In the genomic region with DNA sequence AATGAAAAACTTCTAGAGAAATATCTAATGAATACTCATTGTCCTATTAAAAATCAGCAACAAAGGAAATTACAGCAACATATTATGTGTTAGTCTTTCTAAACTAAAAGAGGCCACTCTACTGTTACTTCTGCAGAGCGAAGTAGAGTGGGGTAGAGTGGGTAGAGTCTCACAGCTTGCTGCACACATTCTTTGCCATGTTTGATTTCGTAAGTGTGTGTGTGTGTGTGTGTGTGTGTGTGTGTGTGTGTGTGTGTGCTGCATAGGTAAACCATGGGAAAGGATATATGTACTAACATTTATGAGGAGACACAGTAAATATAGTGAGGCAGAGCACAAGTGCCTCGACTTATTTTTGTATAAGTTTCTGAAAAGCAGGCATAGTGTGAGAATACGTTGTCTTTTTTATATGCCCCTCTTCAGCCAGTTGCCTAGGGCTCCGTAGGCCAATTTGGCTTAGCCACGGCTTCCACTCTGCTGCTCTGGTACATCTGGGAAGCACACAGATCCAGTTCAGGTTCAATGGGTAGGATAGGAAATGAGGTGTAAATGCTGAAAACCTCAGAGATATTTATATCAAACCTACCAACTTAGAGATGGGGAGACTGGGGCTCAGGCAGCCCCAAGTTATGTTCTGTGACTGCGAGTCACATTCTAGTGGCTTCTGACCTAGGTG, we compare ENCODE assay signal across 28 mouse cellular contexts. TPM values are rescaled to one million over a fixed set of nuclear protein-coding genes. Genes with fewer than 3 reads are reported as not detected.
DNase-seq lines count a peak whose midpoint lies in the region; ATAC-seq and TF ChIP-seq lines count a peak whose summit lies in the region.
"Had no signal": no experiment of that assay in that cellular context is flagged by ENCODE, and none has a peak within 500 bp of the region (broad histone marks: within the 10 kb centered on the region; RNA-seq: fewer than 3 reads in every experiment).

No protein-coding gene starts in this region.

- no peak overlapping the region for H3K4me3 ChIP-seq in intestine, embryonic 14.5 days (ENCODE audit: low read depth, low read length)
- H3K4me3 ChIP-seq in intestine, postnatal 0 days (ENCODE audit: low read depth, low read length): peak overlapping the region; percentile 49
- H3K4me3 ChIP-seq in liver, embryonic 16.5 days (ENCODE audit: low read depth, low read length): peak overlapping the region; percentile 46
- H3K4me3 ChIP-seq: embryonic facial prominence, embryonic 10.5 days; heart, adult 2 months; hindbrain, embryonic 13.5 days; limb, embryonic 15.5 days; myocyte; neural tube, embryonic 13.5 days had no signal

- WGBS in intestine, embryonic 14.5 days: 78% methylated on average over 7 of the region's 7 CpGs
- 53% methylated on average over 7 of the region's 7 CpGs for WGBS in intestine, postnatal 0 days
- WGBS in liver, embryonic 16.5 days (ENCODE audit: insufficient replicate concordance): 56% methylated on average over 7 of the region's 7 CpGs

- no peaks in the 10 kb centered on the region for H3K27me3 ChIP-seq in intestine, embryonic 14.5 days (replicated peaks; ENCODE audit: control insufficient read depth, insufficient read depth, low read length)
- H3K27me3 ChIP-seq in intestine, postnatal 0 days (replicated peaks; ENCODE audit: control insufficient read depth, insufficient read depth, low read length): no peaks in the 10 kb centered on the region
- no peaks in the 10 kb centered on the region for H3K27me3 ChIP-seq in liver, embryonic 16.5 days (ENCODE audit: control insufficient read depth, insufficient read depth, low read depth, low read length)
- H3K27me3 ChIP-seq: CH12.LX; hindbrain, embryonic 13.5 days; limb, embryonic 15.5 days; neural tube, embryonic 13.5 days had no signal

- no peaks in the 10 kb centered on the region for H3K4me1 ChIP-seq in intestine, embryonic 14.5 days (replicated peaks; ENCODE audit: control insufficient read depth, insufficient read depth, low read length)
- no peaks in the 10 kb centered on the region for H3K4me1 ChIP-seq in intestine, postnatal 0 days (replicated peaks; ENCODE audit: control insufficient read depth, insufficient read depth, low read length)
- H3K4me1 ChIP-seq in liver, embryonic 16.5 days (ENCODE audit: control insufficient read depth, low read depth, low read length): no peaks in the 10 kb centered on the region
- H3K4me1 ChIP-seq: embryonic facial prominence, embryonic 10.5 days; hindbrain, embryonic 13.5 days; limb, embryonic 15.5 days; neural tube, embryonic 13.5 days had no signal

- no peaks in the 10 kb centered on the region for H3K9me3 ChIP-seq in intestine, embryonic 14.5 days (ENCODE audit: control insufficient read depth, low read length)
- H3K9me3 ChIP-seq in intestine, postnatal 0 days (ENCODE audit: control insufficient read depth): no peaks in the 10 kb centered on the region
- no peaks in the 10 kb centered on the region for H3K9me3 ChIP-seq in liver, embryonic 16.5 days (replicated peaks; ENCODE audit: control insufficient read depth, low read length)
- H3K9me3 ChIP-seq: embryonic facial prominence, embryonic 10.5 days; G1E; hindbrain, embryonic 13.5 days; limb, embryonic 15.5 days; neural tube, embryonic 13.5 days had no signal

- no peak for ATAC-seq in intestine, embryonic 14.5 days (replicated peaks; ENCODE audit: low FRiP score, low TSS enrichment, low read depth)
- ATAC-seq in intestine, postnatal 0 days: peak; percentile 62
- 0 out of 2 replicates have a peak, but pooled peaks have one; percentile 19 for ATAC-seq in liver, embryonic 16.5 days (ENCODE audit: low read depth)
- ATAC-seq: forebrain, postnatal 0 days; lung, postnatal 0 days; midbrain, embryonic 16.5 days; Patski had no signal

- no peaks in the 10 kb centered on the region for H3K36me3 ChIP-seq in intestine, embryonic 14.5 days (ENCODE audit: control insufficient read depth, insufficient read depth, low read length)
- peaks cover 15% of the 10 kb centered on the region for H3K36me3 ChIP-seq in intestine, postnatal 0 days (ENCODE audit: control insufficient read depth, insufficient read depth)
- H3K36me3 ChIP-seq in liver, embryonic 16.5 days (ENCODE audit: control insufficient read depth, insufficient read depth): no peaks in the 10 kb centered on the region; the same call in 1 of the 2 replicates
- H3K36me3 ChIP-seq: embryonic facial prominence, embryonic 10.5 days; G1E; hindbrain, embryonic 13.5 days; limb, embryonic 15.5 days; neural tube, embryonic 13.5 days had no signal

- no peak overlapping the region for H3K9ac ChIP-seq in intestine, embryonic 14.5 days (ENCODE audit: low read length)
- peak overlapping the region; percentile 68 for H3K9ac ChIP-seq in intestine, postnatal 0 days (ENCODE audit: low read depth, low read length)
- H3K9ac ChIP-seq in liver, embryonic 16.5 days (ENCODE audit: low read depth, low read length): peak overlapping the region; percentile 53
- H3K9ac ChIP-seq: forebrain, postnatal 0 days; hindbrain, embryonic 13.5 days; limb, embryonic 15.5 days; neural tube, embryonic 13.5 days had no signal

- peak overlapping the region; percentile 38 for H3K4me2 ChIP-seq in intestine, embryonic 14.5 days (ENCODE audit: low read length)
- peak overlapping the region; percentile 67 for H3K4me2 ChIP-seq in intestine, postnatal 0 days (replicated peaks; ENCODE audit: low read depth)
- peak overlapping the region; percentile 21 for H3K4me2 ChIP-seq in liver, embryonic 16.5 days (ENCODE audit: low read depth, low read length)
- H3K4me2 ChIP-seq: hindbrain, embryonic 13.5 days; limb, embryonic 15.5 days; neural tube, embryonic 13.5 days had no signal

- TF ChIP-seq CTCF in intestine, postnatal 0 days (IDR thresholded peaks at IDR 0.05; ENCODE audit: low read depth): no peak

- DNase-seq in kidney, adult 9 months: peak; percentile 45
- DNase-seq in kidney, postnatal 10 days: no peak
- DNase-seq in intestine, embryonic 14.5 days (ENCODE audit: low spot score): no peak
- no peak for DNase-seq in urinary bladder, postnatal 36 days (ENCODE audit: low spot score in 2 of 2)
- no peak for DNase-seq in left cerebral cortex, adult 11 months (ENCODE audit: low spot score)
- DNase-seq: cerebellum, adult 11 months; cerebellum, postnatal 10 days; forebrain, postnatal 0 days; gastrocnemius, postnatal 14 days; heart, adult 2 months; left cerebral cortex, postnatal 4 days; retina, postnatal 1 day; thymus, adult 18-20 months had no signal

- H3K27ac ChIP-seq in intestine, embryonic 14.5 days (ENCODE audit: low read depth): no peak overlapping the region
- H3K27ac ChIP-seq in intestine, postnatal 0 days (ENCODE audit: low read depth, low read length): peak overlapping the region; percentile 91
- peak overlapping the region; percentile 69 for H3K27ac ChIP-seq in liver, embryonic 16.5 days (ENCODE audit: low read length)
- H3K27ac ChIP-seq: embryonic facial prominence, embryonic 10.5 days; heart, adult 2 months; hindbrain, embryonic 13.5 days; limb, embryonic 15.5 days; macrophage; neural tube, embryonic 13.5 days had no signal

RNA-seq across cellular contexts. Expression of gene Aldob, which starts 1.7 kb away (rescaled TPM):
- 81.5 and 94.2 TPM in 2 replicates for polyA plus RNA-seq in intestine, embryonic 14.5 days (2014; fragmentation: Nextera tagmentation; extraction: Ambion mirVana)
- 1,579 and 1,674 TPM in 2 replicates for polyA plus RNA-seq in intestine, postnatal 0 days (2015; fragmentation: Nextera tagmentation; extraction: Ambion mirVana)
- 479 and 529 TPM in 2 replicates for polyA plus RNA-seq in liver, embryonic 16.5 days (2015; fragmentation: Nextera tagmentation; extraction: Ambion mirVana)
- polyA plus RNA-seq: embryonic facial prominence, embryonic 10.5 days; forebrain, embryonic 11.5 days; G1E; hindbrain, embryonic 13.5 days; macrophage; myocyte; Patski had no signal

RNA-seq across cellular contexts. Expression of gene Zfp189, which starts 26.7 kb away (rescaled TPM):
- 6.1 and 7.9 TPM in 2 replicates for polyA plus RNA-seq in intestine, embryonic 14.5 days (2014; fragmentation: Nextera tagmentation; extraction: Ambion mirVana)
- 2.0 and 2.4 TPM in 2 replicates for polyA plus RNA-seq in intestine, postnatal 0 days (2015; fragmentation: Nextera tagmentation; extraction: Ambion mirVana)
- polyA plus RNA-seq in liver, embryonic 16.5 days (2015; fragmentation: Nextera tagmentation; extraction: Ambion mirVana): 3.5 and 3.8 TPM in 2 replicates

RNA-seq across cellular contexts. Expression of gene Mrpl50, which starts 26.8 kb away (rescaled TPM):
- polyA plus RNA-seq in intestine, embryonic 14.5 days (2014; fragmentation: Nextera tagmentation; extraction: Ambion mirVana): 93.7 and 96.4 TPM in 2 replicates
- polyA plus RNA-seq in intestine, postnatal 0 days (2015; fragmentation: Nextera tagmentation; extraction: Ambion mirVana): 46.0 and 46.3 TPM in 2 replicates
- polyA plus RNA-seq in liver, embryonic 16.5 days (2015; fragmentation: Nextera tagmentation; extraction: Ambion mirVana): 54.4 and 56.9 TPM in 2 replicates

RNA-seq across cellular contexts. Expression of gene Baat, which starts 41.3 kb away (rescaled TPM):
- polyA plus RNA-seq in intestine, embryonic 14.5 days (2014; fragmentation: Nextera tagmentation; extraction: Ambion mirVana): not detected in 2 replicates
- 0.52 and 0.64 TPM in 2 replicates for polyA plus RNA-seq in intestine, postnatal 0 days (2015; fragmentation: Nextera tagmentation; extraction: Ambion mirVana)
- 2.9 and 3.3 TPM in 2 replicates for polyA plus RNA-seq in liver, embryonic 16.5 days (2015; fragmentation: Nextera tagmentation; extraction: Ambion mirVana)
- polyA plus RNA-seq: adrenal gland, adult 2 months; G1E; heart, adult 2 months; hindbrain, embryonic 13.5 days; limb, embryonic 15.5 days; lung, postnatal 0 days; macrophage; myocyte; neural tube, embryonic 13.5 days; Patski had no signal

RNA-seq across cellular contexts. Expression of gene Tmem246, which starts 50.0 kb away (rescaled TPM):
- polyA plus RNA-seq in intestine, embryonic 14.5 days (2014; fragmentation: Nextera tagmentation; extraction: Ambion mirVana): 23.6 and 23.9 TPM in 2 replicates
- 22.6 and 23.6 TPM in 2 replicates for polyA plus RNA-seq in intestine, postnatal 0 days (2015; fragmentation: Nextera tagmentation; extraction: Ambion mirVana)
- 5.6 and 6.1 TPM in 2 replicates for polyA plus RNA-seq in liver, embryonic 16.5 days (2015; fragmentation: Nextera tagmentation; extraction: Ambion mirVana)
- polyA plus RNA-seq: macrophage, Patski had no signal
